Mouse (Mus musculus): Measurements from ENCODE around the gene 2010111I01Rik.

DNA sequence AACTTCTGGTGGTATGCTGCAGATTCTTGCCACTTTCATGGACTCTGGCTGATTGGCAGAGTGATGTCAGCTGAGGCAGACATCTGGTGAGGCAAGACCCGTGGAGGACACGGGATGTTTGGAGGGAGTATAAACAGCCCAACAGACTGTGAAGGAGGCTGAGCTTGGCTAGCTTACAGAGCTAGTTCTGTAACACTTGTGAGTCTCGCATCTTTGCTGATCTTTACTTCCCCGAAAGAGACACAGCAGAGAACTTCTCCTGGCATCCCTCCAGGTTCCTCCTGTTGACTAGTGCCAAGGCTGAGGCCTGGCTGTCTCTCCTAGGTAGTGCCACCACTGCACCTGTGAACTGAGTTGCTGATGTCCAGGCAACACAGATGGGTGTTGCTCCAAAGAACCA lies 48.0 kb upstream of the 2010111I01Rik start:
- TF ChIP-seq CTCF (IDR thresholded peaks at IDR 0.05; ENCODE audit: low read depth, low read length) (no peak), POLR2A (IDR thresholded peaks at IDR 0.05; ENCODE audit: borderline replicate concordance, low read depth, low read length) (no peak)

All from bone marrow macrophage, adult 2 months (primary cell).